Mouse (Mus musculus) CD4-positive, CD25-positive, alpha-beta regulatory T cell (primary cell): ENCODE results near the gene Gm43191. TPM values are rescaled to one million over a fixed set of nuclear protein-coding genes. Genes with fewer than 3 reads are reported as not detected.

Experiments used
- polyA plus RNA-seq: library from polyadenylated mRNA; unstranded; fragments of 100-300 nt; shearing (Covaris generic); gene quantifications from one replicate; pipeline ENCODE4 v1.2.1, GENCODE M21; 2017

The Gm43191 gene
- polyA plus RNA-seq = not detected

DNA sequence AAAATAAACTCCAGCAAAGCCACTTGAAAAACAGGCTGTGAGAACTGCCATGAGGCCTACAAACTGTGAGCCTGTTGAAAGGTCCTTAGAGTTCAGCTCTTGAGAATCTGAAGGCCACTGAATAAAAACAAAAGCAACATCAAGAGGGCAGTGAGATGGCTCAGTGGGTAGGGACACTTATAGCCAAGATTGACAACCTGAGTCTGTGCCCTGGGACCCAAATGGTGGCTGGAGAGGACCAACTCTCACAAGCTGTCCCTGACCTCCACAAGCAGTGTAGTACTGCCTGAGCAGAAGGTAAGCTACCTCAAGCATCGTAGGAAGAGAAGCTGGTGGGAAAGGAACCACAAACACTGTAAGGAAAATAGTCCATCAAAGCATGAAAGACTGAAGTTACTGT, at the start of gene Gm43191:
Gene Gm43191 (minus strand): TSS at position 101 of the 400 bp plus-strand sequence.

DNA sequence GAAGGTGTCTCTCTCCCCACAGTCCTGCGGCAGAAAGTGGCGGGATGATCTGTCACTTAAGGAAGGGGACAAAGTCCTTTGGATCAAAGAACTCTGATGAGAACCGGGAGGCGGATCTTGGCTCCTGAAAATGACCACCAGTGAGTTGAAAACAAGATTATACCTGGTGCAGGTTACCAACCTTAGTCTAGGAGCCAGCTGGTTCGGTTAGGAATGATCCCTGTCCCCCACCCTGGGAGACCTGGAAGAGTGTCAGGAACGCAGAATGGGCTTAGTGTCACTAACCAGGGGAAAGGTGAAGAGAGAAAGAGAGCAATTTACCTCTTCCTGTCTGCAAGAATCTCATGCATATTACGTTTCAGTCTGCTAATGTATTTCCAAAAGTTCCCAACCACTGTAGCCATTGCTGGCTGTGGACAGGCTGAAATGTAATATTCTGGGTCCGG, 31.4 kb upstream of the Gm43191 start, which contains the start of gene Slc35a3:
Gene Slc35a3 (minus strand): TSS at position 396 of the 446 bp plus-strand sequence.

GRCm38 (mm10) chr3:116662463-116662863, 18.6 kb downstream of the Gm43191 start, which contains the start of gene Mfsd14a:
Gene Mfsd14a, minus strand, starts transcription at chr3:116662677.

DNA sequence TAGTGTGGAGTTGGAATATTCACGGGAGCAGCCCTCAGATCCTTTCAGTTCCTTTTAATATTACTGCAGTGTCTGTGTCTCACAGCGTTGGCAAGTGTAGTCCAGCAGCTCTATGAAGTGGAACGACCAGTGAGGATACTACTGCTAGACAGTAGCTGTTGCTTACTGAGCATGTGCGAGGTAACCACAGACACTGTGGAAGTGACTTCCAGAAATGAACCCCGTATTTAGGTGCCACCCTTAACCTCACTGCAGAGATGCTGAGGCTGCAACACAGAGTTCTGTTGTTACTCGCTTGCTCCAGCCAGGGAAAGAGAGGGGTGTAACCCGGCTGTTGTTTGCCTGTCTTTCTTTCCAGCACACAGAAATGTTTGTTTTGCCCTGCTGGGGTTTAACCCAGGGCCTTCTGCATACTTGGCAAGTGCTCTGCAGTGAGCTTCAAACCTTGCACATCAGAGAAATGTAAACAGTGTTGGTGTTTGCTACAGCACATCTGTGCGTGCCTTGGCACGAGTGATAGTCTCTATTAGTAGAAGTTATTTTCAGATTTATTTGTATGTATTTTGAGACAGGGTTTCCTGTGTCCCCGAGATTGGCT, 66.7 kb downstream of the Gm43191 start, which contains the start of gene Trmt13:
Gene Trmt13 (minus strand): TSS at position 293 of the 598 bp plus-strand sequence.

GRCm38 (mm10) chr3:116594728-116595602, 86.1 kb downstream of the Gm43191 start, which contains the start of gene Sass6:
Gene Sass6, plus strand, starts transcription at chr3:116594982.

Other genes starting within 250 kb of the Gm43191 start
- gene Rtca, start 173.1 kb downstream of the Gm43191 start, polyA plus RNA-seq = 42.7 TPM
- 12.6 TPM for gene Dbt, start 168.2 kb downstream of the Gm43191 start, polyA plus RNA-seq
- gene Lrrc39, start 118.3 kb downstream of the Gm43191 start, polyA plus RNA-seq = 1.4 TPM
- gene Sass6, start 86.3 kb downstream of the Gm43191 start, polyA plus RNA-seq = 6.4 TPM
- gene Trmt13, start 66.7 kb downstream of the Gm43191 start, polyA plus RNA-seq = 39.3 TPM
- gene Mfsd14a, start 18.6 kb downstream of the Gm43191 start, polyA plus RNA-seq = 99.0 TPM
- 23.8 TPM for gene Slc35a3, start 31.6 kb upstream of the Gm43191 start, polyA plus RNA-seq
- gene Agl, start 126.9 kb upstream of the Gm43191 start, polyA plus RNA-seq = 7.1 TPM
- gene Frrs1, start 178.2 kb upstream of the Gm43191 start, polyA plus RNA-seq = 19.7 TPM